Mouse (Mus musculus) forebrain, postnatal 0 days (tissue): ENCODE results near the gene Fam168a. TPM values are rescaled to one million over a fixed set of nuclear protein-coding genes. Genes with fewer than 3 reads are reported as not detected.

Experiments used
- ATAC-seq: fragments of 200-750 bp; cut with Nextera tagmentation; 2 replicates; pipeline ENCODE4 v1.8.0; 2017; ENCODE audit warnings: mild to moderate bottlenecking, moderate library complexity
- DNase-seq: peaks from one replicate; pipeline ENCODE4 v3.0.0-alpha.2; 2015
- H3K27ac ChIP-seq: fragments of 300-500 bp; sonication (generic); 2 replicates; pipeline ENCODE4 v1.5.1; 2014; ENCODE audit warnings: low read depth, mild to moderate bottlenecking, antibody characterized with exemption, low read length, moderate library complexity, mixed read lengths
- H3K27me3 ChIP-seq: fragments of 300-500 bp; sonication (generic); 2 replicates; pipeline ENCODE4 v1.6.1; 2014; ENCODE audit warnings: mild to moderate bottlenecking, low read length, mixed read lengths; ENCODE audit not compliant: insufficient read depth
- H3K36me3 ChIP-seq: fragments of 300-500 bp; sonication (generic); 2 replicates; pipeline ENCODE4 v1.6.1; 2014; ENCODE audit warnings: mild to moderate bottlenecking, moderate library complexity; ENCODE audit not compliant: insufficient read depth
- H3K4me1 ChIP-seq: fragments of 300-500 bp; sonication (generic); 2 replicates; pipeline ENCODE4 v1.6.1; 2014; ENCODE audit warnings: antibody characterized with exemption; ENCODE audit not compliant: insufficient read depth
- H3K4me2 ChIP-seq: fragments of 300-500 bp; sonication (generic); 2 replicates; pipeline ENCODE4 v1.6.1; 2014; ENCODE audit warnings: low read depth, mild to moderate bottlenecking, moderate library complexity
- H3K4me3 ChIP-seq: fragments of 300-500 bp; sonication (generic); 2 replicates; pipeline ENCODE4 v1.5.1; 2014; ENCODE audit warnings: low read depth, low read length, mixed read lengths
- H3K9ac ChIP-seq: fragments of 300-500 bp; sonication (generic); 2 replicates; pipeline ENCODE4 v1.6.1; 2014; ENCODE audit warnings: mild to moderate bottlenecking
- H3K9me3 ChIP-seq: fragments of 300-500 bp; sonication (generic); 2 replicates; pipeline ENCODE4 v1.6.1; 2016; ENCODE audit warnings: low read length
- CTCF ChIP-seq: sonication (generic); IDR thresholded peaks from 2 replicates; pipeline ENCODE4 v1.5.1; 2016; ENCODE audit warnings: antibody characterized with exemption, control low read depth, low read depth
- WGBS: fragments of 180-500 bp; shearing (Covaris S2); extraction: QIAGEN DNeasy Blood & Tissue Kit; methylation state at CpG from one replicate; pipeline ENCODE4 v1.1.7; 2014; 5-methylcytosine and 5-hydroxymethylcytosine counted together
- polyA plus RNA-seq: library from polyadenylated mRNA; unstranded; fragments of >200 nt; fragmentation: Nextera tagmentation; extraction: Ambion mirVana; gene quantifications from 2 replicates; pipeline ENCODE4 v1.2.1, GENCODE M21; 2015
- total RNA-seq: library from RNA; depleted of rRNA; stranded (reverse); fragments of >200 nt; gene quantifications from 2 replicates; pipeline ENCODE4 v1.2.3, GENCODE M21; 2014

Fam168a gene
- total and polyA plus RNA-seq, 2 experiments from 2014 or later, result 91.7 to 116 TPM

GRCm38 (mm10) chr7:100663729-100664304, 42.6 kb upstream of the Fam168a start:
- Histone ChIP-seq H3K4me2 (peak overlapping the region; percentile 36), H3K9me3 (no peaks in the 10 kb centered on the region), H3K4me3 (no peak overlapping the region), H3K36me3 (no peaks in the 10 kb centered on the region), H3K9ac (no peak overlapping the region), H3K27me3 (no peaks in the 10 kb centered on the region), H3K4me1 (peaks cover 10% of the 10 kb centered on the region), H3K27ac (no peak overlapping the region)
- WGBS, result 68% methylated on average over 11 of the region's 11 CpGs
- DNase-seq (no peak), ATAC-seq (no peak)
- no peak for TF ChIP-seq CTCF

- no peak for ATAC-seq
- H3K9me3 ChIP-seq, result no peaks in the 10 kb centered on the region
- H3K4me2 ChIP-seq, result no peak overlapping the region
- WGBS, result 87% methylated on average over 5 of the region's 5 CpGs
- no peak overlapping the region for H3K9ac ChIP-seq
- H3K27me3 ChIP-seq, result no peaks in the 10 kb centered on the region
- DNase-seq, result no peak
- H3K36me3 ChIP-seq, result no peaks in the 10 kb centered on the region
- H3K4me3 ChIP-seq, result no peak overlapping the region
- H3K27ac ChIP-seq, result no peak overlapping the region
- H3K4me1 ChIP-seq, result no peaks in the 10 kb centered on the region
- no peak for TF ChIP-seq CTCF
These were observed 35.8 kb upstream of the Fam168a start for GRCm38 (mm10) chr7:100670646-100671045.

GRCm38 (mm10) chr7:100673452-100673851, 33.0 kb upstream of the Fam168a start:
- no peaks in the 10 kb centered on the region for H3K27me3 ChIP-seq
- H3K4me2 ChIP-seq, result no peak overlapping the region
- peak; percentile 53; the same call in 1 of the 2 replicates for ATAC-seq
- no peak overlapping the region for H3K9ac ChIP-seq
- DNase-seq, result no peak
- H3K27ac ChIP-seq, result no peak overlapping the region
- no peaks in the 10 kb centered on the region for H3K36me3 ChIP-seq
- TF ChIP-seq CTCF, result no peak
- no peaks in the 10 kb centered on the region for H3K4me1 ChIP-seq
- no peak overlapping the region for H3K4me3 ChIP-seq
- WGBS, result 67% methylated on average over 7 of the region's 7 CpGs
- no peaks in the 10 kb centered on the region for H3K9me3 ChIP-seq

- Histone ChIP-seq H3K9ac (no peak overlapping the region), H3K36me3 (no peaks in the 10 kb centered on the region), H3K9me3 (no peaks in the 10 kb centered on the region), H3K4me1 (no peaks in the 10 kb centered on the region), H3K27me3 (no peaks in the 10 kb centered on the region), H3K4me3 (no peak overlapping the region), H3K4me2 (no peak overlapping the region), H3K27ac (no peak overlapping the region)
- ATAC-seq (no peak), DNase-seq (no peak)
- WGBS, result 81% methylated on average over 2 of the region's 2 CpGs
- no peak for TF ChIP-seq CTCF
These were observed 31.5 kb upstream of the Fam168a start for GRCm38 (mm10) chr7:100674941-100675340.

- H3K4me1 ChIP-seq, result no peaks in the 10 kb centered on the region
- WGBS, result 89% methylated on average over 5 of the region's 5 CpGs
These were observed 28.4 kb upstream of the Fam168a start for GRCm38 (mm10) chr7:100678052-100678451.

GRCm38 (mm10) chr7:100678948-100679880, 27.2 kb upstream of the Fam168a start:
- TF ChIP-seq CTCF, result no peak
- ATAC-seq, result no peak

More at GRCm38 (mm10) chr7:100678052-100678451, 28.4 kb upstream of the Fam168a start:
- no peak for ATAC-seq
- no peak overlapping the region for H3K4me3 ChIP-seq
- no peaks in the 10 kb centered on the region for H3K9me3 ChIP-seq
- no peak for DNase-seq
- TF ChIP-seq CTCF, result no peak
- H3K27ac ChIP-seq, result no peak overlapping the region
- H3K4me2 ChIP-seq, result no peak overlapping the region
- H3K9ac ChIP-seq, result no peak overlapping the region
- no peaks in the 10 kb centered on the region for H3K27me3 ChIP-seq
- H3K36me3 ChIP-seq, result no peaks in the 10 kb centered on the region

GRCm38 (mm10) chr7:100681132-100681531, 25.3 kb upstream of the Fam168a start:
- WGBS, result 52% methylated on average over 5 of the region's 5 CpGs
- no peak overlapping the region for H3K4me3 ChIP-seq

More at GRCm38 (mm10) chr7:100678948-100679880, 27.2 kb upstream of the Fam168a start:
- WGBS, result 68% methylated on average over 15 of the region's 15 CpGs
- no peak for DNase-seq
- Histone ChIP-seq H3K4me1 (no peaks in the 10 kb centered on the region), H3K4me3 (no peak overlapping the region), H3K9ac (no peak overlapping the region), H3K27ac (no peak overlapping the region), H3K27me3 (no peaks in the 10 kb centered on the region), H3K36me3 (no peaks in the 10 kb centered on the region), H3K9me3 (no peaks in the 10 kb centered on the region), H3K4me2 (no peak overlapping the region)

More at GRCm38 (mm10) chr7:100681132-100681531, 25.3 kb upstream of the Fam168a start:
- DNase-seq (no peak), ATAC-seq (peak; percentile 36; the same call in 1 of the 2 replicates)
- Histone ChIP-seq H3K4me1 (no peaks in the 10 kb centered on the region), H3K27me3 (no peaks in the 10 kb centered on the region), H3K9me3 (no peaks in the 10 kb centered on the region), H3K9ac (no peak overlapping the region), H3K27ac (no peak overlapping the region), H3K4me2 (no peak overlapping the region), H3K36me3 (no peaks in the 10 kb centered on the region)
- TF ChIP-seq CTCF, result no peak
